Mouse (Mus musculus): Measurements from ENCODE around the gene Wfdc2. TPM values are rescaled to one million over a fixed set of nuclear protein-coding genes. Genes with fewer than 3 reads are reported as not detected.
"Not testable (repeated sequence)": the region's sequence is repeated elsewhere in the genome, so short reads cannot be mapped to it uniquely, and the experiment has no call there.

The Wfdc2 gene
- polyA plus RNA-seq, 1 experiment from 2014 or later: 36.0 TPM

DNA sequence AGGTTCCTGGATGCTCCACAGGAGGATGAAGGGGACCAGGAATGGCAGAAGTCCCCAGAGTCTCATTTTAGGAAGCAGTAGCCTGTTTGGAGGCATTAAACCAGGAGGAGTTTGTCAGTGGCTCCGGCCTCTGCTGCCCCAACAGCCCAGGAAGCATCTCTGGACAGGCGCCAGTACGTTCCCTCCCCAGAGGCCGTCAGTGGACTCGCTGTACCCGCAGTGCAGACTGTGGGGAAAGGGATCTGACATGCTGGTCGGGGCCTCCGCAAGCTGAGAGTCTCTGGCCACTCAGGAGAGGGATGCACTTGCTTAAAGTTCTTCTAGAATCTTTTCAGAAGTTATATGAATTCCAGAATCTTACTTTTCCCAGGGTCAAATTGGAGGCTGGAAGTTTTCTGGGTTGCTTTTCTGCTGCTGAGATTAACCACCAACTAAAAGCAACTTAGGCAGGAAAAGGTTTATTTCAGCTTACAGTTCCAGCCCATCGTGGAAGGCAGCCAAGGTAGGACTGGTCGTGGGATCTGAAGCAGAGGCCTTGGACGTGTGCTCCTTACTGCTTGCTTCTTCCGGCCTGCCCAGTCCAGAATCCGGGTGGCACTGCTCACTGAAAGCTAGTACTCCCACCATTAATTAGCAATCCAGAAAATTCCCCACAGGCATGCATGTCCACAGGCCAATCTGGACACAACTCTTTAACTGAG lies 23.0 kb downstream of the Wfdc2 start, which contains the start of gene Wfdc6a:
TSS of gene Wfdc6a (minus strand) at position 423 of the 701 bp plus-strand sequence.
- H3K27ac ChIP-seq; H3K4me2 ChIP-seq (replicated peaks); H3K27me3 ChIP-seq; H3K9me3 ChIP-seq; ATAC-seq (ENCODE audit: low FRiP score, low read depth); H3K4me1 ChIP-seq; H3K9ac ChIP-seq; H3K36me3 ChIP-seq; H3K4me3 ChIP-seq: not testable (repeated sequence)
- WGBS: 57% methylated on average over 13 of the region's 13 CpGs

DNA sequence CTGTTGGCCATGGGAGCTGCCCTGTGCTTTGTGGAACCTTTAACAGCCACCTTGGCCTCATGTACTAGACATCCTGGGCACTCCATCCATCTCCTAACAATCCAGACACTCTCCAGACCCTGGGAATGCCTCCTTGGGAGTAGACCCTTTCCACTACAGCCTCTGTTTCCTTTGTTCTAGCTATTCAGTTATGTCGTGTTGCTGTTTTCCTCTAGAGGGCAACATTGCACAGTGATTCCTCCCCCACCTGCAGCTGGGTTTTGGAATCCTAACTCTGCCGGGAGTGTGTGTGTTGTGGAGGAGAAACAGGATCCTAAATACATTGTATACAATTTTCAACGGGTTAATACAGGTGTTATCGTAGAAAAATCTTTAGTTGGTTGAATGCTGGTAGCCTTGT lies 29.8 kb downstream of the Wfdc2 start:
- no peak; the same call in 1 of the 2 replicates for ATAC-seq (ENCODE audit: low FRiP score, low read depth)

DNA sequence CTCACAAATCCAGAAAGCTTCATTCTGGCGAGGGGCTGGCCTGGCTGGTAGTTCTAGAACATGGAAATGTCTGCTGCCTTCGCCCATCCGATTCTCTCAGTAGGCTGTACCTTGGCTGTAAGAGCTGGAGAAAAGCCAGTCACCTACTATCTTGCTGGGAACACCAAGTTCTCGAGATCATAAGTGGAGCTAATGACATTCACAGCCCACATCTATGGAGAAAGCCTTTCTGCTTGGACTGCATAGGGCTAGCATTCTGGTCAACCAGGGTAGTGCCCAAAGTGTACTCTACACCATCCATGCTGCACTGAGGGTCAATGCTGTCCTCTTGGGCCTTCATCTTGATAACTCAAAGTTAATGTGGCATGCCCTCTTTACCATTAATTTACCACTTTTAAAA lies 31.3 kb downstream of the Wfdc2 start, which contains the start of gene Eppin:
TSS of gene Eppin (minus strand) at position 101 of the 400 bp plus-strand sequence.
- Histone ChIP-seq H3K4me3 (no peak within 1 kb of the TSS), H3K27me3 (no peaks in the 10 kb centered on the region), H3K9me3 (no peaks in the 10 kb centered on the region), H3K4me1 (no peaks in the 10 kb centered on the region), H3K36me3 (no peaks in the 10 kb centered on the region), H3K9ac (no peak within 1 kb of the TSS), H3K27ac (no peak within 1 kb of the TSS), H3K4me2 (replicated peaks) (no peak within 1 kb of the TSS)
- WGBS: 83% methylated on average over 4 of the region's 4 CpGs
- no peak for ATAC-seq (ENCODE audit: low FRiP score, low read depth)

More for the DNA sequence above, 29.8 kb downstream of the Wfdc2 start:
- Histone ChIP-seq H3K9ac (no peak overlapping the region), H3K4me3 (no peak overlapping the region), H3K4me2 (replicated peaks) (no peak overlapping the region), H3K27me3 (no peaks in the 10 kb centered on the region), H3K9me3 (no peaks in the 10 kb centered on the region), H3K36me3 (no peaks in the 10 kb centered on the region), H3K4me1 (no peaks in the 10 kb centered on the region), H3K27ac (no peak overlapping the region)
- WGBS: 7% methylated on average over 4 of the region's 4 CpGs

DNA sequence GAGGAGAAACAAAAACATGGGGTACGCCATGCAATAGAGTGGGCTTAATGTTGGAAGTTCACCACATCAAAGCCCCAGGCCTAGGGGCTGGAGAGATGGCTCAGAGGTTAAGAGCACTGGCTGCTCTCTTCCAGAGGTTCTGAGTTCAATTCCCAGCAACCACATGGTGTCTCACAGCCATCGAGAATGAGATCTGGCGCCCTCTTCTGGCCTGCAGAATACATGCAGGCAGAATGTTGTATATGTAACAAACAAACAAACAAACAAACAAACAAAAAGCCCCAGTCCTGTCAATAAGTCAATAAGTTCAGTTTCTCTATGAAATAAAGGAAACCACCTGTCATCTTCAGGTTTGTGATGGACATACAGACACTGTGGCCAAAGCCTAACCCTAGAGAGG lies 38.0 kb downstream of the Wfdc2 start:
- Histone ChIP-seq H3K36me3 (no peaks in the 10 kb centered on the region), H3K4me1 (no peaks in the 10 kb centered on the region), H3K9ac (no peak overlapping the region), H3K27ac (no peak overlapping the region), H3K4me3 (no peak overlapping the region), H3K27me3 (no peaks in the 10 kb centered on the region), H3K4me2 (replicated peaks) (no peak overlapping the region), H3K9me3 (peaks cover 7% of the 10 kb centered on the region; the same call in 1 of the 2 replicates)
- no peak for ATAC-seq (ENCODE audit: low FRiP score, low read depth)
- WGBS: 75% methylated on average over 3 of the region's 3 CpGs

DNA sequence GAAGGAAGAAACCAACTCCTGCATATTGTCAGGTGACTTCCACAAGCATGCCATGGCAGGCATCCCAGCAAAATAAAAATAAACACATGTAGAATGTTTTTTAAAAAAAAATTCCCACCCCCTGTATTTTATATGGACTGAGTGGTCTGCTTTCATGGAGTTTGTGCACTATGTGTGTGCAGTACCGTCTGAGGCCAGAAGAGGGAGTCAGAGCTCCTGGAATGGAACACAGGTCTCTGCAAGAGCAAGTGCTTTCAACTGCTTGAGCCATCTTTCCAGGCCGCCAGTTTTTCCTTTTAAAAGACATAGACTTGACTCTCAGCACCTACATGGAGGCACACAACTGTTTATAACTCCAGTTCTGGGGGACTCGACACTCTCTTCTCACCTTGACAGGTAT lies 41.3 kb downstream of the Wfdc2 start:
- Histone ChIP-seq H3K27me3 (no peaks in the 10 kb centered on the region), H3K9me3 (peaks cover 7% of the 10 kb centered on the region; the same call in 1 of the 2 replicates), H3K27ac (no peak overlapping the region), H3K36me3 (no peaks in the 10 kb centered on the region), H3K9ac (no peak overlapping the region), H3K4me2 (replicated peaks) (no peak overlapping the region), H3K4me1 (no peaks in the 10 kb centered on the region), H3K4me3 (no peak overlapping the region)
- ATAC-seq (ENCODE audit: low FRiP score, low read depth): no peak
- WGBS: 93% methylated on average over 3 of the region's 3 CpGs

DNA sequence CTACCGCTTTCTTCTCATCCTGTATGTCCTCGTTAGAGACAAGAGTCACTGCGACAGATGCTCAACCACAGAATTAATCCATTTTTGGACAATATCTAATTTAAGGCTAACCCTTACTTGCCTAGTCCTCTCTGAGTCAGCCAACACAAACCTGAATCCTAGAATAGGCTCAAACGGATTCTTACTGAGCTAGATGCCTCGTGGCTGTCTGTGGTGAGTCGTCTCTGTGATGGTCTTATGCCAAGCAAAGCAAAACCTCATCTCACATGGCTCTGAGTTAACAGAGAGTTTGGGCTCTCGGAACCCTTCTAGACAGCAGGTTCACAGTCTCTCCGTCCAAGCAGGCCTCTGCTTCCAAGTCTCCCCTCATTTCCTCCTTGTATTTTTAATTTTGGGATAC lies 42.2 kb downstream of the Wfdc2 start:
- WGBS: 91% methylated on average over 8 of the region's 8 CpGs
- Histone ChIP-seq H3K27me3 (no peaks in the 10 kb centered on the region), H3K4me2 (replicated peaks) (no peak overlapping the region), H3K36me3 (no peaks in the 10 kb centered on the region), H3K4me1 (no peaks in the 10 kb centered on the region), H3K9ac (no peak overlapping the region), H3K9me3 (peaks cover 7% of the 10 kb centered on the region; the same call in 1 of the 2 replicates), H3K4me3 (no peak overlapping the region), H3K27ac (no peak overlapping the region)
- ATAC-seq (ENCODE audit: low FRiP score, low read depth): no peak

DNA sequence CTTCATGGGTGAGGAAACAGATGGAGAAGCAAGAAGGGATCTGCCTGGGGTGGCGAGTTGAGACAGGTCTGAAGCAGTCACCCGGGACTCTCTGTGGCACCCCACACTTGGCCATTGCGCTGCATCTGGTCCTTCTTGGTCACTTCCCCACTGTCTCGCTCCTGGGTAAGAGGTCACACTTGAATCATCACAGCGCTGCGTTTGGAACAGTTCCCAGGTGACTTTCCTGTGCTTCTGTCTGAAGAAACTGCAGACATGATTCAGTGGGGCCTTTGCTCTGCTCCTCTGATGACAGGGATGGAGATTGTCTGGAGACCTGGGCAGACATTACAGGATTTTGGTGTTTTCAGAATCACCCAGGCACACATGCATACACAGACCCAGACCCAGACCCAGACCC lies 46.6 kb downstream of the Wfdc2 start:
- H3K27me3 ChIP-seq: no peaks in the 10 kb centered on the region
- H3K4me1 ChIP-seq: no peaks in the 10 kb centered on the region
- no peak overlapping the region for H3K4me2 ChIP-seq (replicated peaks)
- 69% methylated on average over 6 of the region's 6 CpGs for WGBS
- ATAC-seq (ENCODE audit: low FRiP score, low read depth): no peak
- no peak overlapping the region for H3K9ac ChIP-seq
- no peaks in the 10 kb centered on the region for H3K9me3 ChIP-seq
- no peaks in the 10 kb centered on the region for H3K36me3 ChIP-seq
- H3K27ac ChIP-seq: no peak overlapping the region
- no peak overlapping the region for H3K4me3 ChIP-seq

DNA sequence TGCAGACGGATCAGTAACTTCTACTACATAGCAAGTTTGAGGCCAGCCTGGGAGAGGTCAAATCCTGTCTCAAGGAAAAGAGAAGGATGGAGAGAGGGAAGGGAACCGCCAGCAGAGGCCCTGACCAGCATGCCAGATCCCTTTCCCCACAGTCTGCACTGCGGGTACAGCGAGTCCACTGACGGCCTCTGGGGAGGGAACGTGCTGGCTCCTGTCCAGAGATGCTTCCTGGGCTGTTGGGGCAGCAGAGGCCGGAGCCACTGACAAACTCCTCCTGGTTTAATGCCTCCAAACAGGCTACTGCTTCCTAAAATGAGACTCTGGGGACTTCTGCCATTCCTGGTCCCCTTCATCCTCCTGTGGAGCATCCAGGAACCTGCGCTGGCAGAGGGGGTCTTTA lies 51.3 kb downstream of the Wfdc2 start, which contains the start of the genes Wfdc6b and Wfdc8:
TSS of gene Wfdc6b (plus strand) at position 52 of the 400 bp plus-strand sequence.
TSS of gene Wfdc8 (minus strand) at position 156 of the 400 bp plus-strand sequence.
- not testable (repeated sequence) for H3K27me3 ChIP-seq; H3K4me3 ChIP-seq; H3K36me3 ChIP-seq; H3K4me1 ChIP-seq; H3K9ac ChIP-seq; H3K27ac ChIP-seq; H3K9me3 ChIP-seq; ATAC-seq (ENCODE audit: low FRiP score, low read depth); H3K4me2 ChIP-seq (replicated peaks)
- WGBS: 61% methylated on average over 8 of the region's 8 CpGs

DNA sequence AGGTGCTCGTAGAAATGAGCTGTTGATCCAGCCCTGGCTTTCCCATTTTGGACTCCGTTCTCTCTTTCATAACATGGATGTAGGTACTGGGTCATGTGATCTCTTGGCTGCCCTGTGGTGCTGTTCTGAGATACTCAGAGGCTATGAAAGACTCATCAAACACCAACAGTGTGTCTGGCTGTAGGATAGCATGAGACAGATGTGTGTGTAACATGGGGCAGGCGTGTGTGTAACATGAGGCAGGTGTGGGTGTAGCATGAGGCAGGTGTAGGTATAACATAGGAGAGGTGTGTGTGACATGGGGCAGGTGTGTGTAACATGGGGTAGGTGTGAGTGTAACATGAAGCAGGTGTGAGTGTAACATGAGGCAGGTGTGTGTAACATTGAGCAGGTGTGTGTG lies 53.2 kb downstream of the Wfdc2 start:
- ATAC-seq (ENCODE audit: low FRiP score, low read depth): no peak; the same call in 1 of the 2 replicates
- Histone ChIP-seq H3K36me3 (no peaks in the 10 kb centered on the region), H3K4me2 (replicated peaks) (no peak overlapping the region), H3K4me1 (no peaks in the 10 kb centered on the region), H3K9ac (no peak overlapping the region), H3K27me3 (no peaks in the 10 kb centered on the region), H3K27ac (no peak overlapping the region), H3K4me3 (no peak overlapping the region), H3K9me3 (no peaks in the 10 kb centered on the region)
- WGBS: 89% methylated on average over 3 of the region's 3 CpGs

Other genes with a start within 250 kb of the Wfdc2 start
- not detected in 2 replicates for gene Svs6, start 245.7 kb upstream of the Wfdc2 start, polyA plus RNA-seq (2015; fragmentation: Nextera tagmentation; extraction: Ambion mirVana)
- gene Svs5, start 229.7 kb upstream of the Wfdc2 start, polyA plus RNA-seq (2015; fragmentation: Nextera tagmentation; extraction: Ambion mirVana): not detected in 2 replicates
- 3.2 and 3.8 TPM in 2 replicates for gene Slpi, start 173.3 kb upstream of the Wfdc2 start, polyA plus RNA-seq (2015; fragmentation: Nextera tagmentation; extraction: Ambion mirVana)
- 1.5 and 1.6 TPM in 2 replicates for gene Rbpjl, start 159.3 kb upstream of the Wfdc2 start, polyA plus RNA-seq (2015; fragmentation: Nextera tagmentation; extraction: Ambion mirVana)
- gene Matn4, start 157.3 kb upstream of the Wfdc2 start, polyA plus RNA-seq (2015; fragmentation: Nextera tagmentation; extraction: Ambion mirVana): 192 and 200 TPM in 2 replicates
- 61.0 and 63.6 TPM in 2 replicates for gene Sdc4, start 118.5 kb upstream of the Wfdc2 start, polyA plus RNA-seq (2015; fragmentation: Nextera tagmentation; extraction: Ambion mirVana)
- gene Sys1, start 105.4 kb upstream of the Wfdc2 start, polyA plus RNA-seq (2015; fragmentation: Nextera tagmentation; extraction: Ambion mirVana): 65.2 and 66.6 TPM in 2 replicates
- 5.5 and 7.4 TPM in 2 replicates for gene Gm20458, start 101.4 kb upstream of the Wfdc2 start, polyA plus RNA-seq (2015; fragmentation: Nextera tagmentation; extraction: Ambion mirVana)
- gene Trp53tg5, start 88.7 kb upstream of the Wfdc2 start, polyA plus RNA-seq (2015; fragmentation: Nextera tagmentation; extraction: Ambion mirVana): not detected in 2 replicates
- gene Dbndd2, start 76.3 kb upstream of the Wfdc2 start, polyA plus RNA-seq (2015; fragmentation: Nextera tagmentation; extraction: Ambion mirVana): 1.4 and 2.3 TPM in 2 replicates
- 45.9 and 46.8 TPM in 2 replicates for gene Pigt, start 64.9 kb upstream of the Wfdc2 start, polyA plus RNA-seq (2015; fragmentation: Nextera tagmentation; extraction: Ambion mirVana)
- gene Spint3, start 11.0 kb downstream of the Wfdc2 start, polyA plus RNA-seq (2015; fragmentation: Nextera tagmentation; extraction: Ambion mirVana): not detected in 2 replicates
- gene Wfdc6a, start 23.0 kb downstream of the Wfdc2 start, polyA plus RNA-seq (2015; fragmentation: Nextera tagmentation; extraction: Ambion mirVana): not detected in 2 replicates
- gene Eppin, start 31.2 kb downstream of the Wfdc2 start, polyA plus RNA-seq (2015; fragmentation: Nextera tagmentation; extraction: Ambion mirVana): not detected in 2 replicates
- not detected in 2 replicates for gene Wfdc6b, start 51.1 kb downstream of the Wfdc2 start, polyA plus RNA-seq (2015; fragmentation: Nextera tagmentation; extraction: Ambion mirVana)
- gene Wfdc8, start 51.2 kb downstream of the Wfdc2 start, polyA plus RNA-seq (2015; fragmentation: Nextera tagmentation; extraction: Ambion mirVana): not detected in 2 replicates
- not detected in 2 replicates for gene Wfdc16, start 76.4 kb downstream of the Wfdc2 start, polyA plus RNA-seq (2015; fragmentation: Nextera tagmentation; extraction: Ambion mirVana)
- gene Wfdc10, start 93.6 kb downstream of the Wfdc2 start, polyA plus RNA-seq (2015; fragmentation: Nextera tagmentation; extraction: Ambion mirVana): not detected in 2 replicates
- not detected in 2 replicates for gene Wfdc9, start 94.2 kb downstream of the Wfdc2 start, polyA plus RNA-seq (2015; fragmentation: Nextera tagmentation; extraction: Ambion mirVana)
- not detected in 2 replicates for gene Wfdc11, start 111.7 kb downstream of the Wfdc2 start, polyA plus RNA-seq (2015; fragmentation: Nextera tagmentation; extraction: Ambion mirVana)
- gene Wfdc13, start 122.7 kb downstream of the Wfdc2 start, polyA plus RNA-seq (2015; fragmentation: Nextera tagmentation; extraction: Ambion mirVana): 0.18 and 0.36 TPM in 2 replicates
- not detected in 2 replicates for gene Spint4, start 136.1 kb downstream of the Wfdc2 start, polyA plus RNA-seq (2015; fragmentation: Nextera tagmentation; extraction: Ambion mirVana)
- not detected in 2 replicates for gene Spint5, start 152.9 kb downstream of the Wfdc2 start, polyA plus RNA-seq (2015; fragmentation: Nextera tagmentation; extraction: Ambion mirVana)
- gene Wfdc3, start 183.5 kb downstream of the Wfdc2 start, polyA plus RNA-seq (2015; fragmentation: Nextera tagmentation; extraction: Ambion mirVana): 0.69 and 0.87 TPM in 2 replicates
- gene Dnttip1, start 183.6 kb downstream of the Wfdc2 start, polyA plus RNA-seq (2015; fragmentation: Nextera tagmentation; extraction: Ambion mirVana): 80.6 and 85.1 TPM in 2 replicates
- 432 and 450 TPM in 2 replicates for gene Ube2c, start 207.5 kb downstream of the Wfdc2 start, polyA plus RNA-seq (2015; fragmentation: Nextera tagmentation; extraction: Ambion mirVana)
- 190 and 195 TPM in 2 replicates for gene Tnnc2, start 217.6 kb downstream of the Wfdc2 start, polyA plus RNA-seq (2015; fragmentation: Nextera tagmentation; extraction: Ambion mirVana)
- gene Snx21, start 223.4 kb downstream of the Wfdc2 start, polyA plus RNA-seq (2015; fragmentation: Nextera tagmentation; extraction: Ambion mirVana): 26.3 and 27.6 TPM in 2 replicates
- gene Acot8, start 242.5 kb downstream of the Wfdc2 start, polyA plus RNA-seq (2015; fragmentation: Nextera tagmentation; extraction: Ambion mirVana): 17.5 and 17.6 TPM in 2 replicates
- 6.8 and 7.2 TPM in 2 replicates for gene Zswim3, start 242.7 kb downstream of the Wfdc2 start, polyA plus RNA-seq (2015; fragmentation: Nextera tagmentation; extraction: Ambion mirVana)

Data from limb, embryonic 13.5 days (tissue).